Mouse (Mus musculus): ENCODE data around the gene Tspan17. TPM values are rescaled to one million over a fixed set of nuclear protein-coding genes. Genes with fewer than 3 reads are reported as not detected.

The Tspan17 gene
- polyA plus RNA-seq, 1 experiment from 2014 or later = 17.7 TPM

DNA sequence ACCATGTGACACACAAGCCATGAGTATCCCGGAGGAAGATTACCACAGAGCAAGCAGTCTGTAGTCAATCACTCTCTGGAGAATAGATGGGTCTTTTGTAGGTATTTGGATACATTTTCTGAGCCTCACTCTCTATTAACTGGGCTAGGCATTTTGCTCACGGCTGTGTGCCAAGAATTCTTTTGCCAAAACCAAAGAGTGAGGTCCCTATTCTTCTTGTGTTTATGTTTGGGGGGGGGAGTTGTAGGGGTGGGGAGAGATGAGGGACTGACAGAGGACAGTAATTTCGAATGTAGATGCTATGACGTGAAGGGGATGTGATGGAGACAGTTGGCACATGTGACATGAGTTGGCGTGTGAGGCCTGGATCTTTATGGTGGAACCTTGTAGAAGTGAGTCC, 47.9 kb downstream of the Tspan17 start:
- no peaks in the 10 kb centered on the region for H3K36me3 ChIP-seq (ENCODE audit: control insufficient read depth, insufficient read depth, low read length)
- no peak for ATAC-seq (ENCODE audit: insufficient read depth, low FRiP score)
- H3K9ac ChIP-seq (ENCODE audit: low read length) = no peak overlapping the region
- WGBS = 67% methylated on average over 5 of the region's 5 CpGs
- no peak overlapping the region for H3K27ac ChIP-seq (ENCODE audit: low read length)
- no peaks in the 10 kb centered on the region for H3K9me3 ChIP-seq (replicated peaks; ENCODE audit: control insufficient read depth, low read length)
- H3K4me1 ChIP-seq (ENCODE audit: control insufficient read depth, insufficient read depth, low read length) = no peaks in the 10 kb centered on the region
- H3K4me2 ChIP-seq (ENCODE audit: low read depth, low read length) = no peak overlapping the region
- no peaks in the 10 kb centered on the region for H3K27me3 ChIP-seq (ENCODE audit: control insufficient read depth, insufficient read depth, low read length)
- H3K4me3 ChIP-seq (replicated peaks; ENCODE audit: low read length) = no peak overlapping the region

DNA sequence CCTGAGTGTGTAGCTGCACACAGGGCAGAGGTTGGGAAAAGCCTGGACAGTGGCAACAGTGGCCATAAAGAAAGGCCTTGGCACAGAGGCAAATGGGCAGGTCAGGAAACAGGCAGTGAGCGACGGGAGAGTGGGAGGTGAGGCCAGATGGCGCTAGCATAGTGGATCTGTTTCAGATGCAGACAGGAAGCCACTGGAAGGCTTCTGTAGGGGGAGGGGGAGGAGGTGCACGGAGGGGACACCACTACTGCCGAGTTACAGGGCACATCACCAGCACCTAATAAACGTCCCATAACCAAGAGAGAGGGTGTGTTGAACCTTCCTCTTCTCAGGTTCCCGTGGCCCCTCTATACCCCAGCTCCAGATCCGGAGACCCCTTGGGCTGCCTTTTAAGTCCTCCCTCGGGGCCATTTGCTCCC, 48.3 kb downstream of the Tspan17 start:
- Histone ChIP-seq H3K9me3 (replicated peaks; ENCODE audit: control insufficient read depth, low read length) (no peaks in the 10 kb centered on the region), H3K27ac (ENCODE audit: low read length) (no peak overlapping the region), H3K4me2 (ENCODE audit: low read depth, low read length) (no peak overlapping the region), H3K4me1 (ENCODE audit: control insufficient read depth, insufficient read depth, low read length) (no peaks in the 10 kb centered on the region), H3K9ac (ENCODE audit: low read length) (no peak overlapping the region), H3K27me3 (ENCODE audit: control insufficient read depth, insufficient read depth, low read length) (no peaks in the 10 kb centered on the region), H3K36me3 (ENCODE audit: control insufficient read depth, insufficient read depth, low read length) (no peaks in the 10 kb centered on the region), H3K4me3 (replicated peaks; ENCODE audit: low read length) (no peak overlapping the region)
- ATAC-seq (ENCODE audit: insufficient read depth, low FRiP score) = no peak
- 12% methylated on average over 9 of the region's 9 CpGs for WGBS

DNA sequence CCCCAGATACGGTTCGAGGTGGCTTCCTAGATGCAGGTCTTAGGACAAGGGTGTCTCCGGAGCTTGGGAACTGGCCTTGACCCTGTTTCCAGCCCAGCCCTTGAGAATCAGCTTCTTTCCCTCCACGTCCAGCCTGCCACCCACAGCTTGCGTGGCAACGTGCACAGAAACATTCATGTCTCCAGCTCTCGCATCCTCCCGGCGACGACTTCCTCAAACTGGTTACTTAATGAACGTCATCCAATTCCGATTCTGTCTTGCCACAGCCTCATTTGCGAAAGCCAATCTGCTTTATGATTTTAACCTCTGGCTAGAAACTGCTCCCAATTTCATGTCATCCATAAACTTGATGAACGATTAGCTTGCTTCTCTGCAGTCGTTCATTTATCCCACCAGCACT, 49.4 kb downstream of the Tspan17 start:
- H3K9ac ChIP-seq (ENCODE audit: low read length) = no peak overlapping the region
- 68% methylated on average over 15 of the region's 15 CpGs for WGBS
- no peaks in the 10 kb centered on the region for H3K4me1 ChIP-seq (ENCODE audit: control insufficient read depth, insufficient read depth, low read length)
- no peak overlapping the region for H3K4me2 ChIP-seq (ENCODE audit: low read depth, low read length)
- no peak overlapping the region for H3K27ac ChIP-seq (ENCODE audit: low read length)
- H3K36me3 ChIP-seq (ENCODE audit: control insufficient read depth, insufficient read depth, low read length) = no peaks in the 10 kb centered on the region
- H3K4me3 ChIP-seq (replicated peaks; ENCODE audit: low read length) = no peak overlapping the region
- H3K9me3 ChIP-seq (replicated peaks; ENCODE audit: control insufficient read depth, low read length) = no peaks in the 10 kb centered on the region
- no peaks in the 10 kb centered on the region for H3K27me3 ChIP-seq (ENCODE audit: control insufficient read depth, insufficient read depth, low read length)
- ATAC-seq (ENCODE audit: insufficient read depth, low FRiP score) = no peak

DNA sequence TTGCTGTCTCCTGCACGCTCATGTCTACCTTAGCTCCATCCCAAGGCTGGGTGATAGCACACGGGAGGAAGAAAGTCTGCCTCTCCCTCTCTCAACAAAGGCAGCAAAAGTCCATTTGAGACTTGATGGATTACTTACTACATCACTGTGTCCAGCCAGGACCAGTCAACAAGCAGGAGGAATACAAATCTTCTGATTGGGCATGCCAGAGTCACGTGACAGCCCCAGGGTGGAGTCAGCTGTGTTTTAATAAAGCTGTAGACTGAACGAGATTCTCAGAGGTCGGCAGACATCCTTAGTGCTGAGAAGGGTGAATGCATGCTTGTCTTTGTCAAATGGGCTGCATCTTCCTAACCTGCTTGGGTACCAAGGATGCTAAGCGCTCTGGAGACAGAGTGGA, 50.0 kb downstream of the Tspan17 start:
- Histone ChIP-seq H3K4me2 (ENCODE audit: low read depth, low read length) (no peak overlapping the region), H3K36me3 (ENCODE audit: control insufficient read depth, insufficient read depth, low read length) (no peaks in the 10 kb centered on the region), H3K4me3 (replicated peaks; ENCODE audit: low read length) (no peak overlapping the region), H3K9me3 (replicated peaks; ENCODE audit: control insufficient read depth, low read length) (no peaks in the 10 kb centered on the region), H3K27ac (ENCODE audit: low read length) (no peak overlapping the region), H3K27me3 (ENCODE audit: control insufficient read depth, insufficient read depth, low read length) (no peaks in the 10 kb centered on the region), H3K9ac (ENCODE audit: low read length) (no peak overlapping the region), H3K4me1 (ENCODE audit: control insufficient read depth, insufficient read depth, low read length) (no peaks in the 10 kb centered on the region)
- no peak for ATAC-seq (ENCODE audit: insufficient read depth, low FRiP score)
- 49% methylated on average over 6 of the region's 6 CpGs for whole genome bisulfite sequencing

DNA sequence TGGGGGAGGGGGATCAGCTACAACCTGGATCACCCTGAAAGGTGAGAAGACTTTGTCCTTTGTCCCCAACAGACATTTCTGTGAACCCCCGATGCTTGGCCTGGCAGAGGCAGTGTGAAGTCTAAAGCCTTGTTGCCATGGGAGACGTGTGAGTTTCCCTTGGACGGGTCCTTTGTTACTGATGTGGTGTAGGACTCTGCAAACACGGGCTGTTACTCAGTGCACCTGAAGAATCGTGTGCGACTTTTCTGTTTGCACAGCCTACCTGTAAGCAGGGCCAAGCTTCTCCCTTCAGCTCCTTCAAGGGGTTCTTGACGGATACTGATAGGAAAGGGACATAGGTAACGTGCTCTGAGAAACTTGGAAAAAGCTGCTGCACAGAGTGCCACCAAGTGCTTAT, 55.4 kb downstream of the Tspan17 start:
- 54% methylated on average over 8 of the region's 8 CpGs for WGBS
- no peak overlapping the region for H3K4me3 ChIP-seq (replicated peaks; ENCODE audit: low read length)
- no peaks in the 10 kb centered on the region for H3K36me3 ChIP-seq (ENCODE audit: control insufficient read depth, insufficient read depth, low read length)
- H3K4me1 ChIP-seq (ENCODE audit: control insufficient read depth, insufficient read depth, low read length) = no peaks in the 10 kb centered on the region
- no peak overlapping the region for H3K27ac ChIP-seq (ENCODE audit: low read length)
- H3K9me3 ChIP-seq (replicated peaks; ENCODE audit: control insufficient read depth, low read length) = no peaks in the 10 kb centered on the region
- no peak overlapping the region for H3K4me2 ChIP-seq (ENCODE audit: low read depth, low read length)
- no peak for ATAC-seq (ENCODE audit: insufficient read depth, low FRiP score)
- H3K27me3 ChIP-seq (ENCODE audit: control insufficient read depth, insufficient read depth, low read length) = no peaks in the 10 kb centered on the region
- H3K9ac ChIP-seq (ENCODE audit: low read length) = no peak overlapping the region

Other genes starting within 250 kb of the Tspan17 start
- 125 and 147 TPM in 2 replicates for gene 4833439L19Rik, start 223.9 kb upstream of the Tspan17 start, polyA plus RNA-seq (2015; fragmentation: Nextera tagmentation; extraction: Ambion mirVana)
- gene Arl10, start 214.4 kb upstream of the Tspan17 start, polyA plus RNA-seq (2015; fragmentation: Nextera tagmentation; extraction: Ambion mirVana) = 21.7 and 23.1 TPM in 2 replicates
- 87.1 and 88.7 TPM in 2 replicates for gene Nop16, start 199.3 kb upstream of the Tspan17 start, polyA plus RNA-seq (2015; fragmentation: Nextera tagmentation; extraction: Ambion mirVana)
- gene Higd2a, start 199.2 kb upstream of the Tspan17 start, polyA plus RNA-seq (2015; fragmentation: Nextera tagmentation; extraction: Ambion mirVana) = 182 and 211 TPM in 2 replicates
- 79.6 and 79.8 TPM in 2 replicates for gene Cltb, start 178.0 kb upstream of the Tspan17 start, polyA plus RNA-seq (2015; fragmentation: Nextera tagmentation; extraction: Ambion mirVana)
- gene Faf2, start 167.6 kb upstream of the Tspan17 start, polyA plus RNA-seq (2015; fragmentation: Nextera tagmentation; extraction: Ambion mirVana) = 67.4 and 71.9 TPM in 2 replicates
- 52.5 and 56.5 TPM in 2 replicates for gene Rnf44, start 95.5 kb upstream of the Tspan17 start, polyA plus RNA-seq (2015; fragmentation: Nextera tagmentation; extraction: Ambion mirVana)
- 9.6 and 9.9 TPM in 2 replicates for gene Cdhr2, start 87.9 kb upstream of the Tspan17 start, polyA plus RNA-seq (2015; fragmentation: Nextera tagmentation; extraction: Ambion mirVana)
- 0.19 and 0.22 TPM in 2 replicates for gene Gprin1, start 39.5 kb upstream of the Tspan17 start, polyA plus RNA-seq (2015; fragmentation: Nextera tagmentation; extraction: Ambion mirVana)
- gene Sncb, start 22.8 kb upstream of the Tspan17 start, polyA plus RNA-seq (2015; fragmentation: Nextera tagmentation; extraction: Ambion mirVana) = 0.52 and 0.72 TPM in 2 replicates
- not detected in 2 replicates for gene Eif4e1b, start 5.4 kb upstream of the Tspan17 start, polyA plus RNA-seq (2015; fragmentation: Nextera tagmentation; extraction: Ambion mirVana)
- 2.2 and 2.3 TPM in 2 replicates for gene Unc5a, start 160.0 kb downstream of the Tspan17 start, polyA plus RNA-seq (2015; fragmentation: Nextera tagmentation; extraction: Ambion mirVana)
- 2.6 and 2.9 TPM in 2 replicates for gene Hk3, start 232.0 kb downstream of the Tspan17 start, polyA plus RNA-seq (2015; fragmentation: Nextera tagmentation; extraction: Ambion mirVana)

All from stomach, embryonic 16.5 days (tissue).